Mouse (Mus musculus): ENCODE data around the gene Gsx2. TPM values are rescaled to one million over a fixed set of nuclear protein-coding genes. Genes with fewer than 3 reads are reported as not detected.

Gsx2 gene
- total RNA-seq, 2 experiments from 2014 or later, result not detected

DNA sequence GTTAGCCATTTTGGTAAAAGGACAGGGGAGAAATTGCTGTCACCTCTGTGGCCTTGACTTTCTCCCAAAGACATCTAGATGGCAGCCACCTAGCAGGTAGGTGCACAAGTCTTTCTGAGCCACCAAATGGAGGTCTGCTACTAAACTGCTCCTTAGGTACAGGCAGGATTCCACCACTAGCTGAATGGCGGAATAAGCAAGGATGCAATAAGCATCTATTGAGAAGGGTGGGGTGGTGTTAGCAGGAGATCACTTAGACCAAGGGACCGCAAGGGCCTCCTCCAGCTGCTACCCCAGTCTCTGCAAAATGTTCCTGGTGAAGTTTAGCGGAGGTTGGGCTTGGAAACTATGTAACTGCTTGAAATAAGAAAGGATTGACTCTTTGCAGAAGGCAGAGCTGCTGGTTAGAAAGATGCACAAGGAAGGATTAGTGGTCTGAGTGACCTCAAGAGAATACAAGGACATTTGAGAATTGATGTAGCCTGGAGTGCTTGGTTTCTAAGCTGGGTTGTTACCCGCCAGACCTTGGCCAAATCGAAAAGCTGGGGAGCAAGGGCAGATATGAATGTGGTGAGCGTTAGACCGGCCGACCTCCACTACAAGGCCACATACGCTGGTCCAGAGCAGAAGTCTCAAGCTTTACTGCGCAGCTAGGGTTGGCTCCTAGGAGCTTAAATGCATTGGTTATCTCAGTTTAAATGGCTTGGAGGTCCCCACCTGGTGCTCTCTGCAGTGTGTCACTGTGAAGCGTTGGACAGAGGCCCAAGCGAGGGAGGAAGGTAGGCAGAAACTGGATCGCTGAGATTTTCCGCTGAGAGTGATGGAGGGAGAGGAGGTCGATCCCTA, 641 bp upstream of the Gsx2 start:
- ATAC-seq (replicated peaks; ENCODE audit: low FRiP score, low TSS enrichment, poor library complexity, severe bottlenecking), result no peak

DNA sequence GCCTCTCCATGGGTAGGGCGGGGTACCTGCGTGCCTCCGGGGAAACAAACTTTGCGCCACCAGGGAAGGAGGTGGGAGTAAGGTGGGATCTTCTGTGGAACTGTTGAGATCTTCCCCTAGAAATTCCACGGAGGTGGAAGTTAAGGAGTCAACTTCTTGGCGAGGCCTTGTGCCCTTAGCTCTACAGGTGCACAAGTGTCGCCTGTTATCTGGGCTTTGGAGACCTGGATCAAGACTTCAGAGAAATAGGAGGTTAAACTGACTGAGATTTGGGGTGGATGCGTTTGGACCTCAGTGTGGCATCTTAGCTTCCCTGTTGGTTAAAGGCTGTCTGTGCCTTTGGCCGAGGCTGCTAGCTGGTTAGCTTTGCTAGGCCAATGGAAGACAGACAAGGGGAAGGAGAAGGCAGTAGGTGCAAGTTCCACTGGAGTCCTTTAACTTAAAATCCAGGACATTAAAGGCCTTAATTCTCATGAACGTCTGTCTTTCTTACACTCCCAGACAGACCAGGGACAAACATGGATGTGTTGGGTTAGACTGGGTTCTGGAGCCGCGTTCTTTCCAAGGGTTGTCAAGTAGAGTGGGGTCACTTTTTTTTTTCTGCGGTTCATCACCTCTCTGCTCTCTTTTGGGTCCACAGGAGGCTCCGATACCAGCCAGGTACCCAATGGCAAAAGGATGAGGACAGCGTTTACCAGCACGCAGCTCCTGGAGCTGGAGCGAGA, 1.1 kb downstream of the Gsx2 start:
- ATAC-seq (replicated peaks; ENCODE audit: low FRiP score, low TSS enrichment, poor library complexity, severe bottlenecking), result no peak

DNA sequence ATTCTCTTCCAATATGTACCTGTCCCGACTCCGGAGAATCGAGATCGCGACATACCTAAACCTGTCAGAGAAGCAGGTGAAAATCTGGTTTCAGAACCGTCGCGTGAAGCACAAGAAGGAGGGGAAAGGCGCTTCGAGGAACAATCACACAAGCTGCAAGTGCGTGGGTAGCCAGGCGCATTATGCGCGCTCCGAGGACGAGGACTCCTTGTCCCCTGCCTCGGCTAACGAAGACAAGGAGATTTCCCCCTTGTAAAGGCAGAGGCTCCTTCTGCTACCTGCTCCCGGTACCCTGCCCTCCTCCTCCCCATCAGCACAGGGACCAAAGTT, 1.6 kb downstream of the Gsx2 start:
- no peak for ATAC-seq (replicated peaks; ENCODE audit: low FRiP score, low TSS enrichment, poor library complexity, severe bottlenecking)

DNA sequence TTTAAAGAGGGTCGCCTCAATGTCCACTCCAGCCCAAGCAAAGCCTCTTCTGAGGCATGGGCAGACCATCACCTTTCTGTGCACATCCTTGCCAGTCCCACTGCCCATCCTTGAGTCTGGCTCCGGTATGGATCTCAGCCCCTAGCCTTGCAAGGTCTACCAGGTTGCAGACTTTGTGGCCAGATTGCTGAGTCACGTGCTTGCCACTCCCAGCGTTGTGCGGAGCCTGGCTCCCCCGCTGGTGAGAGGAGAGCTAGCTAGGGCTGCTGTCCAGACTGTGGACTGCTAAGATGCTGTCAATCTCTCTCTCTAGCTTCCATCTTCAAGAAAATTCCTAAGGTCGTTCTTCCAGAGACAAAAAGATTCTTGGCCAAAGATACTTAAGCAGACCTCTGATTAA, 4.2 kb downstream of the Gsx2 start:
- ATAC-seq (replicated peaks; ENCODE audit: low FRiP score, low TSS enrichment, poor library complexity, severe bottlenecking), result 0 out of 2 replicates have a peak, but pooled peaks have one; percentile 41

DNA sequence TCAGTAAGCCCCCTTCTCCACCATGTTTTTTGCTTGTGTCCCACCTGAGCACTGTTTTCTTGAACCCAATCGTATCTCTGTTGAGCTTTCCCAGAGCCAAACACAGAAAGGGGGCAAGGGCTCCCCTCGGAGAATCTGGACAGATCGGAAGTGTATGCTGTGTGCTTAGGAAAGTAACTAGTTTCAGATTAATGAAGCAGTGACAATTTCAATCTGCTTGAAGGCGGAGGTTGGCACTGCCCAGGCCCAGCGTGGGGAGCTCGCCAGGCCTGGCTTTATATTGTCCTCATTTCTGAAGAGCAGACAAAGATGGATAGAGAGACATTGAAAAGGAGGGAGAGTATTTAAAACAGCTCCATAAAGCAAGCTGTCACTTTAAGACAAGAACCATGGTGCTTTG, 7.0 kb downstream of the Gsx2 start:
- ATAC-seq (replicated peaks; ENCODE audit: low FRiP score, low TSS enrichment, poor library complexity, severe bottlenecking), result no peak

DNA sequence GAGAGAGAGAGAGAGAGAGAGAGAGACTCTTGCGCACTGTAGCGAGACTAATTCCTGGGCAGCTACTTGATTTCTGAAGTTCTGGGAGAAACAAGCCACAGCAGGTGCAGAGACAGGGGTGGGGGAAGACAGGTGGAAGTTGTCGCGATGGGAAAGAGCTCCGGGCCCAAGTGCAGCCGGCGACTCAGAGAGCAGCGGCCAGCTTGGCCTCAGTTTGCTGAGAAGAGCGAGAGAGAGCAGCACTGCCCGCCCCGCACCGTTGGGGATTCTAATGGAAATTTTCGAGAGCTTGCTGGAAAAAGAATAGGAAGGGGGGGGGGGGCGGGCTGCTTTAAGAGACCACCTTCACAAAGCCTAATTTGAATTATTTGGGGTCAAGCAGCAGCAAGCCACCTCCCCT, 7.7 kb downstream of the Gsx2 start:
- no peak for ATAC-seq (replicated peaks; ENCODE audit: low FRiP score, low TSS enrichment, poor library complexity, severe bottlenecking)

DNA sequence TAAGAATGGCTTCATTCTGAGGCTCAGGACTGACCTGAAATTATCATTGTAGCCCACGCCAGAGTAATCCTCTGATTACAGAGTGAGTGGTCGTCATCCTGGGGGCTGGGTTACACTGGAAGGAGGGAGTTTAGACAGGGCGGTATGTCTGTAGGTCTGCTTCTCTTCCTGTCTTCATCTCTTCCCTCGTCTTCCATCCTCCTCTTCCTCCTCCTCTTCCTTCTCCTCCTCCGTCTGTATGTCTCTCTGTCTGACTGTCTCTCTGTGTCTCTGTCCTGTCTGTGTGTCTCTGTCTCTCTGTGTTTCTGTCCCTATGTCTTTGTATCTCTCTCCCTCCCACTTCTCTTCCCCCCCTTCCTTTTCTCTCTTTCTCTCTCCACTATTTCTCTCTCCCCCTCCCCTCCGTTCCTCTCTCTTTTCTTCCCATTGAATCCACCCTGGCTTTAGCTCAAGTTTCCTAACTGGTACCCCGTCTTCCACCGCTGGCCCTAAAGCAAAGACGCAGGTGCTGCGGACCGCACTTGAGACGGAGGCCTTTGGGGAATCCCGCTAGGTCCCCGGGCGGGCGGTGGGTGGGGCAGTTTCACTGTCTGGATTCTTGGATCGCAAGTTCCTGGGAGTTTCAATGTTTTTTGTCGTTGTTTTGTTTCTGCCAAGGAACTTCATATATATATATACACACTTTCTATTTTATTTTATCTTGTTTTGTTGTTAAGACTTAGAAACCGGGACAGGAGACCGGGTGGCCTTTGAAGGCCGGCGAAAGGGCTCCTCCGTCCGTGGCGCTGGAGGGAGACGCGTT, 8.4 kb downstream of the Gsx2 start:
- ATAC-seq (replicated peaks; ENCODE audit: low FRiP score, low TSS enrichment, poor library complexity, severe bottlenecking), result no peak

DNA sequence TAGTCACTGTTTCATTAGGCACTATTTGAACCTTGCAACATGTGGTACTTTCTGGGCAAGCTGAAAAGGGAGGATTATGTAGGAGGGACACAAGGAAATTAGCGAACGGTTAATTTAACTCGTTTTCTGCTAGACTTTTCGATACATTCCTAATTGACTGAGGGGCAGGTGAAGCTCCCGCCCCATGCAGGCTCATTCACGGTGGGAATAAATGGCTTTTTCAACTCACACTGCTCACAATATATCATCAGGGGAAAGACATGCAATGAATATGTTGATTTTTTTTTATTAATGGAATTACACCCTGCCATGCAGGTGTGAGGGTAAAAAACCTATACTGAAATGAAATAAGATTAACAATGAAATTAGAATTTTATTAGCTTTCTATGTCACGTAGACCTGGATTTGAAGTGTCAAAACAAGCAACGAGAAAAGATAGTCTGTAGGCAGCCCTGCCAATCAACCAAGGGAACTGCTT, 9.0 kb downstream of the Gsx2 start:
- no peak for ATAC-seq (replicated peaks; ENCODE audit: low FRiP score, low TSS enrichment, poor library complexity, severe bottlenecking)

DNA sequence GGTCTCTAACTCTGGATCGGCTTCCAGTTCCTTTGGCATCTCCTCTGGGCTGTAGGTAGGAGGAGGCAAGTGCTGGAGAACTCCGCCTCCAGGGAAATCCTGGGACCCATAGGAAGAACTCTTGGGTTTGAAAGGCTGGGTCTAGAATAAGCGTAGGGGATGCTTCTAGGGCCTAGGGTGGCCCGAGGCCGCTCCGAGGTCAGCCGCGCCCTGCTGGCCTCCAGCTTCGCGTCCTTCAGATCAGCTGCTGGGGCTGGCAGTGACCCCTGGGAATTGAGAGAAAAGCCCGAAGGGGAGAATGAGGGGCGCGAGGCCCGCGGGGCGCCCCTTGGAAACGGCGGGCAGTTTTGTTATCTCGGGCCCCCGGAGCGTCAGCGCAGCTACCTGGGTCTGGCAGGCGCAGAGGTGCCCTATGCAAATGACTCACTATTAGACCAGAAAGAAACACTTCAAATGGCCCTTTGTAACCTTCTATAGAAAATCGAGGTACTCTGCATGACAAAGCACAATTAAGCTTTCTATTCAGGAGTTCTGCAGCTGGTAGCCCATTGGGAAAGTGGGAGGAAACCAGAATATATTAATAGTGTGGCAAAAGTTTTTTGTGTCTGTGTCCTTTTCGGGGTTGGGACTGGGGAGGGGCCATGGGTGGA, 9.6 kb downstream of the Gsx2 start:
- no peak for ATAC-seq (replicated peaks; ENCODE audit: low FRiP score, low TSS enrichment, poor library complexity, severe bottlenecking)

DNA sequence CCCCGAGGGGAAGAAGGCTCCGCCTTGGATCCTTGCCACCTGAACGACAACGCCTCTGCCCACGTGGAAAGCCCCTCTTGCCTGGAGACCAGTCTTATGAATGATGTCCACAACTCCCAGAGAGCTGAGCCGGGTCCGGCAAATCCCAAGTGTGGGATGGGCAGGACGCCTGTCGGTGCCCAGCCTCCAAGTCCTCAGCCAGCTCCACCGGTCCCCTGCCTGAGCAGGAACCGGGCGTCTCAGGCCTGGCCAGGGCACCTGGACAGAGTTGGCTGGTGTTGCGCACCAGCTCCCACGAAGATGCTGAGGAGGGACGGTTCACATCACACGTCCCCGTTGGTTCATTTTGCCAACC, 10.1 kb downstream of the Gsx2 start:
- no peak for ATAC-seq (replicated peaks; ENCODE audit: low FRiP score, low TSS enrichment, poor library complexity, severe bottlenecking)

DNA sequence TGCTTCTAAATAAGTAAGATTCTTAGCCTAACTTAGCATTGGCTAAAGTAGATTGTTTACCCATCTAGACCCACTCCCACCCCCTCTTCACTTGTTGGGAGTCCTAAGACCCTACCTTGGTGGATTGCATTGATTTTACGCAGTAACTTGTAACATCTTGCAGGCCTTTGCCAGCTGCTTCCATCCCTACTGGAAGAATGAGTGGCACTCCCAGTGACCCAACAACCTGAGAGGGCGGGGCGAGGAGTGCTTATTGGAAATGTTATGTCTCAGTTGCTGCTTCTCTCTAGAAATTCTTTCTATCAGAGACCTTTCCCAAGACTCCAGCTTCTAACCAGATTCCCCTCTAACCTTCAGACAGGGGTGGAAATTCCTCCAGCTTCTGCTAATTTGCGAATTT, 10.5 kb downstream of the Gsx2 start:
- no peak for ATAC-seq (replicated peaks; ENCODE audit: low FRiP score, low TSS enrichment, poor library complexity, severe bottlenecking)

DNA sequence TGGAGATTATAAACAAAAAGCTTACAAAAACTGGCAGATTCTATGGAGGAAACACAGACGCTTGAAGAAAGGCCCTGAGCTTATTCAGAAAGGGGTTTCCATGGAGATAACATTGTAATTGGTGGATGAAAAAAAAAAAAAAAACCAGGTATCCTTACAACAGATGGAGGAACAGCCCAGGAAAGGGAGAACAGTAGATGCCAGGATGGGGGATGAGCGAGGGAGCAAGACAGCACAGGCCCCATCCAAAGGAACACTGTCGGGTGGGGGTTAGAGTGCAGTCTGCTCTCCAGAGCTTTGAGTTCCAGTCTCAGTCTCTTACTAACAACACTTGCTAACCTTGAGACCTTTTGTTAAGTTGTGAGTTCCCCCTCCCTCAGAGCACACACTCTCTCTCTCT, 31.1 kb downstream of the Gsx2 start:
- no peak for ATAC-seq (replicated peaks; ENCODE audit: low FRiP score, low TSS enrichment, poor library complexity, severe bottlenecking)

DNA sequence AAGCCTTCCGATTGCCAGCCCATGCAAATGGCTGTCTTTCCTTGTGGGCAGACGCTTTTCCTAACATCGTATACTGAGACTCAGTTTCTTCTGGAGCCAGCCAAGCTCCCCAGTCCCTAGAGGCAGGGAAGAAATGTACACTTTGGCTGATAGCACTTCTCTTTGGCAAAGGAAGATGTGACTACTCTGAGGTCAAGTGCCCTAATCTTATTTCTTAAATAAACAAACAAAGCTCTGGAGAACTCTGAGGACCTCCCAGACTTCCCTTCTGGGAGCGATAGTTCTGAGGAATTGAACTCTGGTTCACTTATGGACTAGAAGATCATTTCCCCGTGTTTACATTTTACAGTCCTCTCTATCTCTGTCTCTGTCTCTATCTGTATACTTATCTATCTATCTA, 34.0 kb downstream of the Gsx2 start:
- ATAC-seq (replicated peaks; ENCODE audit: low FRiP score, low TSS enrichment, poor library complexity, severe bottlenecking), result no peak

DNA sequence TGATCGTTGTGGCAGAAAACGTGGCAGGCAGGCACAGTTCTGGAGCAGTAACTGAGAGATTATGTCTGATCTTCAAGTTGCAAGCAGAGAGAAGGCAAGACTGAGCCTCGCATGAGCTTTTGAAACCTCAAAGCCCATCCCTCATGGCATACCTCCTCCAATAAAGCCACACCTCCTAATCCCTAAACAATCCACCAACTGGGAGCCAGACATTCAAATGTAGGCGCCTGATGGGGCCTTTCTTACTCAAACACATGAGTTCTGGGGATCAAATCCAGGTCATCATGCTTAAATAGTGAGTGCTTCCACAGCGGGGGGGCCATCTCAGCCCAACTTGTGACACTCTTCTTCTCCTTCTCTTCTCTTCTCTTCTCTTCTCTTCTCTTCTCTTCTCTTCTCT, 36.4 kb downstream of the Gsx2 start:
- no peak for ATAC-seq (replicated peaks; ENCODE audit: low FRiP score, low TSS enrichment, poor library complexity, severe bottlenecking)

DNA sequence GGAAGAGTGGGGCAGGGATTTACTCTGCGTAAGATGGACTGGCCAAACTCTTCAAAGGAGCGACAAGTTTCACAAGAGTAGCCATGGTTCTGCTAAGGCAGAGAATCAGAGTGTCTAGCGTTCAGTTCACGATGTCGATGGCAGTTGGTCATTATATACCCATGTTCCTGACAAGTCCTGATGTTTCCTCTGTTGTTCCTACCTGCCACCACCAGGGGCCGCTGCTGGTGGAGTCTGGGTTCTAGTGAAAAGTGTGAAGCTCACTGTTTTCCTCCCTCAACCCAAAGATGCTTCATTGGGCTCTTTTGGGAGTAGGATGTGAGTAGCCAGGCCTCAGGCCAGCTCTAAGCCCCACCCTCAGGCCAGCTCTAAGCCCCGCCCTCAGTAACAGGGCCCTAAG, 43.4 kb downstream of the Gsx2 start:
- no peak; the same call in 1 of the 2 replicates for ATAC-seq (replicated peaks; ENCODE audit: low FRiP score, low TSS enrichment, poor library complexity, severe bottlenecking)

DNA sequence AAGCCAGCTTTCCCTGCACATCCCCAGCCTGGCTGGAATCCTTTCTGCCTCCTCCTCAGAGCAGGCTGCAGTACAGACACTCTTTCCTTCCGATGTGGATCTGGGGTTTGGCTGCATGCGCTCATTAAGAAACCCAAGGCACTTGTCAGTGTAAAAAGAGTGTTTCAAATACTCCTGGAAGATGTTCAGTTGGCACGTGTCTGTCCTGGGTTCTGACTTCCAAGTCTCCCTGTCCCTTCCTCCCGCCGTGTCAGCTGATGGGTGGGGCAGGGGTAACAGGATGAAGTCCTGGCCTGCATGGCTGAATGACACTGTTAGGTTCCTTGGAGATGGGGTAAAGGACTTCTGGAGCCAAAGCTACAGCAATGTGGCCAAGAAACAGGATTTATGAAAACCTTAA, 46.2 kb downstream of the Gsx2 start:
- no peak for ATAC-seq (replicated peaks; ENCODE audit: low FRiP score, low TSS enrichment, poor library complexity, severe bottlenecking)

Measured in megakaryocyte-erythroid progenitor cell, adult 5-6 weeks (primary cell).